Mouse (Mus musculus) forebrain, postnatal 0 days (tissue): ENCODE data around the gene Selenof. TPM values are rescaled to one million over a fixed set of nuclear protein-coding genes. Genes with fewer than 3 reads are reported as not detected.

Experiments
- ATAC-seq: fragments of 200-750 bp; cut with Nextera tagmentation; 2 replicates; pipeline ENCODE4 v1.8.0; 2017; ENCODE audit warnings: mild to moderate bottlenecking, moderate library complexity
- DNase-seq: peaks from one replicate; pipeline ENCODE4 v3.0.0-alpha.2; 2015
- H3K27ac ChIP-seq: fragments of 300-500 bp; sonication (generic); 2 replicates; pipeline ENCODE4 v1.5.1; 2014; ENCODE audit warnings: low read depth, mild to moderate bottlenecking, antibody characterized with exemption, low read length, moderate library complexity, mixed read lengths
- H3K27me3 ChIP-seq: fragments of 300-500 bp; sonication (generic); 2 replicates; pipeline ENCODE4 v1.6.1; 2014; ENCODE audit warnings: mild to moderate bottlenecking, low read length, mixed read lengths; ENCODE audit not compliant: insufficient read depth
- H3K36me3 ChIP-seq: fragments of 300-500 bp; sonication (generic); 2 replicates; pipeline ENCODE4 v1.6.1; 2014; ENCODE audit warnings: mild to moderate bottlenecking, moderate library complexity; ENCODE audit not compliant: insufficient read depth
- H3K4me1 ChIP-seq: fragments of 300-500 bp; sonication (generic); 2 replicates; pipeline ENCODE4 v1.6.1; 2014; ENCODE audit warnings: antibody characterized with exemption; ENCODE audit not compliant: insufficient read depth
- H3K4me2 ChIP-seq: fragments of 300-500 bp; sonication (generic); 2 replicates; pipeline ENCODE4 v1.6.1; 2014; ENCODE audit warnings: low read depth, mild to moderate bottlenecking, moderate library complexity
- H3K4me3 ChIP-seq: fragments of 300-500 bp; sonication (generic); 2 replicates; pipeline ENCODE4 v1.5.1; 2014; ENCODE audit warnings: low read depth, low read length, mixed read lengths
- H3K9ac ChIP-seq: fragments of 300-500 bp; sonication (generic); 2 replicates; pipeline ENCODE4 v1.6.1; 2014; ENCODE audit warnings: mild to moderate bottlenecking
- H3K9me3 ChIP-seq: fragments of 300-500 bp; sonication (generic); 2 replicates; pipeline ENCODE4 v1.6.1; 2016; ENCODE audit warnings: low read length
- CTCF ChIP-seq: sonication (generic); IDR thresholded peaks from 2 replicates; pipeline ENCODE4 v1.5.1; 2016; ENCODE audit warnings: antibody characterized with exemption, control low read depth, low read depth
- WGBS: fragments of 180-500 bp; shearing (Covaris S2); extraction: QIAGEN DNeasy Blood & Tissue Kit; methylation state at CpG from one replicate; pipeline ENCODE4 v1.1.7; 2014; 5-methylcytosine and 5-hydroxymethylcytosine counted together
- polyA plus RNA-seq: library from polyadenylated mRNA; unstranded; fragments of >200 nt; fragmentation: Nextera tagmentation; extraction: Ambion mirVana; gene quantifications from 2 replicates; pipeline ENCODE4 v1.2.1, GENCODE M21; 2015
- total RNA-seq: library from RNA; depleted of rRNA; stranded (reverse); fragments of >200 nt; gene quantifications from 2 replicates; pipeline ENCODE4 v1.2.3, GENCODE M21; 2014

Gene Selenof
- total and polyA plus RNA-seq, 2 experiments from 2014 or later: 347 to 660 TPM

DNA sequence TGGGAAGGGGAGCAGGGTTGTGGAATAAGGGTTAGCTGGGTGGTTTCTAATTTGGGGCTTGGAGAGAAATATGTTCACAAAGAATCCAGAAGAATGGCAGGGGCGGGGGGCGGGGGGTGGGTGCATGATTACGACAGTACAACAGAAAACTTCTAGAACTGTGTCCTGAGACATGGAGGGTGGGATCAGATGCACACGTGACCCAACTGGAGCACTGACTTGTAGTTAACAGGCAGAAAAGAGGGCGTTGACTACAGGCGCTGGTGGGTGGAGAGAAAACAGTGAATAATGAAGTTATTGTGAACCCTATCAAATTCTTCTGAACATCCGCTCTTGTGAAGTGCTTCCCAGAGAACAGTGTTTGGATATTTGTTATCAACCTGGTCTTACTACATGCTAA is 6.2 kb upstream of the Selenof start:
- Histone ChIP-seq H3K9me3 (no peaks in the 10 kb centered on the region), H3K27ac (no peak overlapping the region), H3K4me1 (no peaks in the 10 kb centered on the region), H3K9ac (no peak overlapping the region), H3K36me3 (no peaks in the 10 kb centered on the region), H3K4me2 (no peak overlapping the region), H3K4me3 (no peak overlapping the region), H3K27me3 (no peaks in the 10 kb centered on the region)
- 79% methylated on average over 7 of the region's 7 CpGs for WGBS
- no peak for TF ChIP-seq CTCF
- no peak for DNase-seq
- no peak for ATAC-seq

DNA sequence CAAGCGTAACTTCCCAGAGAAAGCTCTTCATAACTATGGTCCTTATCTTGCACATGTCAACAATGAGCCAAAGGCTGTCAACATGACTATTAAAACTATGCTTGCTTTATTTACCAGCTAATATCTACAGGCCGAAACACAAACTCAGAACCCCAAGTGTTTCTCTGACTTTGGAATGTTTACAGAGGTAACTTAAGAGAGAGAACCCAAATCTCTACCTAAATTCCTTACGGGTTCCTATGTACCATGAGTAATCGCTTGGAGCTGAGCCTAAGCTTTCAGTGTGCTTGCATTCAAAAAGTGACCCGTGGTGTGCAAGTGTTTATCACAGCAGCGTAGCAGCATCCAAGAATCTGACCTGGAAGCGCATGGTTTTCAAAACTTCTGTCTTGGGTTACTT is 4.9 kb upstream of the Selenof start:
- WGBS: 74% methylated on average over 7 of the region's 7 CpGs
- H3K4me1 ChIP-seq: no peaks in the 10 kb centered on the region
- H3K9ac ChIP-seq: no peak overlapping the region

DNA sequence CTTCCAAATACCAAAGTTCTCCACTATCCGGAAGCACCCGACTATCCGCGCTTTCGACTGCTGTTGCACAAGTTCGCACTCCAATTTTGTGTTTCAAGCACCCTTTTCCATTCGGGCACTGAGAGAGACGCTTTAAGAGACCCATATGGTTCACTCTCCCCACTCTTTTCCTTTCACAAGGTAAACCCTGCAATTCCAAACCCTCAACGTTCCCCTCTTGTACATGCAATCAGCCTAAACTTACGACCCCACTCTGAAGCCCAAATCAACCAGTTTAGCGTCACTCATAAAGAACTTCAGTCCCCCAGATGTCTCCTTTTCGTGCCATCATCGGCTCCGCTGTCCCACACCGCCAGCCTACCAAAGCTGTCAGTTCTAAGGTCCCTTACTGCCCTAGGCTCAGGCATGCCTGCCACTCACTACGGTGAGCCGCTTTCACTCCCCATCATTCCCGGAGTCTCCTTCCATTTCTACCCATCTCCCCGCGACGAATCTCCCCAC is 1.2 kb upstream of the Selenof start:
- no peaks in the 10 kb centered on the region for H3K36me3 ChIP-seq
- peak overlapping the region; percentile 90 for H3K9ac ChIP-seq
- no peaks in the 10 kb centered on the region for H3K27me3 ChIP-seq
- DNase-seq (no peak), ATAC-seq (no peak)
- no peaks in the 10 kb centered on the region for H3K9me3 ChIP-seq
- peak overlapping the region; percentile 70 for H3K4me2 ChIP-seq
- under 1% methylated on average over 21 of the region's 21 CpGs for WGBS
- H3K27ac ChIP-seq: peak overlapping the region; percentile 95; the same call in 1 of the 2 replicates
- H3K4me1 ChIP-seq: peaks cover 9% of the 10 kb centered on the region
- peak overlapping the region; percentile 96 for H3K4me3 ChIP-seq
- TF ChIP-seq CTCF: no peak

More for the DNA sequence above, 4.9 kb upstream of the Selenof start:
- Histone ChIP-seq H3K9me3 (no peaks in the 10 kb centered on the region), H3K27ac (no peak overlapping the region), H3K27me3 (no peaks in the 10 kb centered on the region), H3K36me3 (no peaks in the 10 kb centered on the region), H3K4me3 (no peak overlapping the region), H3K4me2 (no peak overlapping the region)
- ATAC-seq: no peak
- no peak for DNase-seq
- TF ChIP-seq CTCF: no peak

DNA sequence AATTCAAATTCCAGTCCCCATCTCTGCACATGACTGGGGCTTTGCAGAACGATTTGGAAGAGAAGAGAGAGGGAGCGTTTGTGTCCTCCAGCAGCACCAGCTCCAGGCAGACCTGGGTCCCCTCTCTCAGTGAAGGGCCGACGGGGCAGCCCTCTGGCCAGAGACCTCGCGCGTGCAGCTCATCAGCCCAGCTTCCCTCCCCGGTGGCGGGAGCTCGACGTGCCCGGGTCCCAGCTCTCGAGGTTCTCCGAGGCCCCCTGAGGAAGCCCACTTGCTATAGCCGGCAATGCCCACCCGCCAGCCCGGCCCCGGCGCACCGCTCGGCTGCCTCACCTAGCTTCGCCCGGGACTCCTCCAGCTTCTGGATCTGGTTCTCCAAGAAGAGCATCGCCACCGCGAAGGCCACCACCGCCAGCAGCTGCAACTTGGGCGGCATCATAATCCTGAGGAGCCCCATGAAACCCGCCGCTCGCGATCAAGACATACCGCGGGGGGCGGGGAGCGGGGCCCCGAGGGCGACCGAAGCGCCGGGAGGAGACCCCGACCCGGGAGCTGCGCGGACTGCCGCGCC is 618 bp upstream of the Selenof start:
- Histone ChIP-seq H3K9me3 (no peaks in the 10 kb centered on the region), H3K4me3 (peak overlapping the region; percentile 96), H3K4me1 (peaks cover 9% of the 10 kb centered on the region), H3K36me3 (no peaks in the 10 kb centered on the region; the same call in 1 of the 2 replicates), H3K4me2 (peak overlapping the region; percentile 70), H3K27ac (peak overlapping the region; percentile 95), H3K27me3 (no peaks in the 10 kb centered on the region), H3K9ac (peak overlapping the region; percentile 90)
- peak; percentile 19 for ATAC-seq
- no peak for DNase-seq
- WGBS: 2% methylated on average over 41 of the region's 47 CpGs
- TF ChIP-seq CTCF: no peak

DNA sequence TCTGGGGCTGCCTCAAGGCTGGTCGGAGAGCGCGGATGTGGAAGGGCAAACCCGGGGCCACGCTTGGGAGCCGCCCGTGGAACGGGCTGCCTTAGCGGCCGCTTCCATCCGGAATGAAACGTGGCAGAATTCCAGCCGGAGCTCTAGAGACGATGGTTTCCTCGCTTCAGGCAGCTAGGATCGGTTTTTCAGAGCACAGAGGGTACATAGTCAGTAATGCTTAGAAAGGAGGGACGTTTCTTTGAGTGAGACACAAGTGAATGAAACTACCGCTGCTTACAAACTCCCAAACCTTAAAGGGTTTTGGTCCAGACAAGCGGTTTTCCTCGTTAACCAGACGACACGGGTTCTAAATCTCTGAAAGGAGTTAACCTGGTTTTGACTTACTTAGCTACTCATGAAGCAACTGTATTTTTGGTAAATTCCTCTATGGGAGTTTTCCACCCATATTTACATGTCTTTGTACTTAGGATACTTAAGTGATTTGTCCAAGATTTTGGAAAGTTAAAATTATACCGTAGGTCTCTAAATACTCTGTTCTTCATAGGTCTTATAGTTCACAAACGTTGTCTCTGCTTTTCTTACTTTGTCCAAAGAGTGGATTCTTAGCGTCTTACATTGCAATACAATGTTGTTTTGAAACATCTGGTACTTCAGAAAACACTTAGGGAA is 848 bp downstream of the Selenof start:
- TF ChIP-seq CTCF: no peak
- Histone ChIP-seq H3K4me2 (peak overlapping the region; percentile 54), H3K9me3 (no peaks in the 10 kb centered on the region), H3K27me3 (no peaks in the 10 kb centered on the region), H3K36me3 (peaks cover 3% of the 10 kb centered on the region; the same call in 1 of the 2 replicates), H3K9ac (peak overlapping the region; percentile 98), H3K4me3 (peak overlapping the region; percentile 84), H3K4me1 (peaks cover 9% of the 10 kb centered on the region), H3K27ac (peak overlapping the region; percentile 99)
- DNase-seq: peak; percentile 90
- WGBS: under 1% methylated on average over 25 of the region's 25 CpGs
- peak; percentile 11; the same call in 1 of the 2 replicates for ATAC-seq

DNA sequence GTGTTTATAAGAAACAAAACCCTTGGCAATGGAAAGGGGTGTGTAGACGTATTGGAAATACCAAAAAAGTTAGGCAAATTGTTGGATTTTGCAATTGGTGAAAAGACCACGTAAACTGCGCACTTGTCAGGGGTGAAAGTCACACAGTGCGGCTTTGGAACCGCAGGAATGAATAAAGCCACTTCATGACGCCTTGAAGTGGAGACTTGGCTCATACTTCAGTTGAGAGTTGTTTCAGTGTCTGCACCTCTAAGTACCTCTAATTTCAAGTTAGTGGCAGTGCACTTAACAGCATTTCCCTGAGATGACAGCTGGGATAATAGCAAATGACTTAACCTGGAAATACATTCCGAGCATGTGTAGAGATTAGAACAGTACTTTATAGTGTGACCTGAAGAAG is 4.2 kb downstream of the Selenof start:
- no peak for TF ChIP-seq CTCF
- ATAC-seq: no peak
- H3K4me3 ChIP-seq: no peak overlapping the region

More for the DNA sequence above, 4.2 kb downstream of the Selenof start:
- 84% methylated on average over 7 of the region's 7 CpGs for WGBS
- Histone ChIP-seq H3K27me3 (no peaks in the 10 kb centered on the region), H3K4me2 (no peak overlapping the region), H3K4me1 (peaks cover 9% of the 10 kb centered on the region), H3K9me3 (no peaks in the 10 kb centered on the region), H3K9ac (no peak overlapping the region), H3K27ac (no peak overlapping the region), H3K36me3 (peaks cover 3% of the 10 kb centered on the region; the same call in 1 of the 2 replicates)
- DNase-seq: no peak
